Mouse (Mus musculus): Measurements from ENCODE around the gene Lrrc56.

- no peak for TF ChIP-seq GATA1 (IDR thresholded peaks at IDR 0.05; ENCODE audit: low read length)
- TF ChIP-seq TAL1 (IDR thresholded peaks at IDR 0.05; ENCODE audit: low read length): no peak
Observed at GRCm38 (mm10) chr7:141219558-141220099, 25.7 kb downstream of the Lrrc56 start.
